Mouse (Mus musculus) kidney, embryonic 15.5 days (tissue): ENCODE data around the gene Cyp3a13. TPM values are rescaled to one million over a fixed set of nuclear protein-coding genes. Genes with fewer than 3 reads are reported as not detected.
"Not testable (repeated sequence)": the region's sequence is repeated elsewhere in the genome, so short reads cannot be mapped to it uniquely, and the experiment has no call there.

ENCODE experiments used
- ATAC-seq: fragments of 200-750 bp; cut with Nextera tagmentation; replicated peaks from 2 replicates; pipeline ENCODE4 v1.8.0; 2017; ENCODE audit warnings: moderate TSS enrichment; ENCODE audit not compliant: low FRiP score
- H3K27ac ChIP-seq: fragments of 300-500 bp; sonication (generic); 2 replicates; pipeline ENCODE4 v1.5.1; 2015; ENCODE audit warnings: mild to moderate bottlenecking, inconsistent platforms
- H3K27me3 ChIP-seq: fragments of 300-500 bp; sonication (generic); 2 replicates; pipeline ENCODE4 v1.6.1; 2015; ENCODE audit warnings: inconsistent platforms
- H3K36me3 ChIP-seq: fragments of 300-500 bp; sonication (generic); 2 replicates; pipeline ENCODE4 v1.6.1; 2015; ENCODE audit warnings: inconsistent platforms
- H3K4me1 ChIP-seq: fragments of 300-500 bp; sonication (generic); 2 replicates; pipeline ENCODE4 v1.6.1; 2015; ENCODE audit warnings: inconsistent platforms
- H3K4me2 ChIP-seq: fragments of 300-500 bp; sonication (generic); 2 replicates; pipeline ENCODE4 v1.6.1; 2015; ENCODE audit warnings: moderate library complexity, mild to moderate bottlenecking, inconsistent platforms
- H3K4me3 ChIP-seq: fragments of 300-500 bp; sonication (generic); replicated peaks from 2 replicates; pipeline ENCODE4 v1.5.1; 2015; ENCODE audit warnings: mild to moderate bottlenecking, inconsistent platforms
- H3K9ac ChIP-seq: fragments of 300-500 bp; sonication (generic); 2 replicates; pipeline ENCODE4 v1.6.1; 2015; ENCODE audit warnings: mild to moderate bottlenecking, inconsistent platforms
- H3K9me3 ChIP-seq: fragments of 300-500 bp; sonication (generic); replicated peaks from 2 replicates; pipeline ENCODE4 v1.6.1; 2016; ENCODE audit warnings: inconsistent platforms
- WGBS: fragments of 180-500 bp; shearing (Covaris S2); methylation state at CpG from one replicate; pipeline ENCODE4 v1.1.7; 2015; ENCODE audit warnings: mixed read lengths; 5-methylcytosine and 5-hydroxymethylcytosine counted together
- polyA plus RNA-seq: library from polyadenylated mRNA; unstranded; fragments of >200 nt; fragmentation: Nextera tagmentation; extraction: Ambion mirVana; gene quantifications from 2 replicates; pipeline ENCODE4 v1.2.1, GENCODE M21; 2015

The Cyp3a13 gene
- polyA plus RNA-seq, 1 experiment from 2014 or later = 0.06 TPM

DNA sequence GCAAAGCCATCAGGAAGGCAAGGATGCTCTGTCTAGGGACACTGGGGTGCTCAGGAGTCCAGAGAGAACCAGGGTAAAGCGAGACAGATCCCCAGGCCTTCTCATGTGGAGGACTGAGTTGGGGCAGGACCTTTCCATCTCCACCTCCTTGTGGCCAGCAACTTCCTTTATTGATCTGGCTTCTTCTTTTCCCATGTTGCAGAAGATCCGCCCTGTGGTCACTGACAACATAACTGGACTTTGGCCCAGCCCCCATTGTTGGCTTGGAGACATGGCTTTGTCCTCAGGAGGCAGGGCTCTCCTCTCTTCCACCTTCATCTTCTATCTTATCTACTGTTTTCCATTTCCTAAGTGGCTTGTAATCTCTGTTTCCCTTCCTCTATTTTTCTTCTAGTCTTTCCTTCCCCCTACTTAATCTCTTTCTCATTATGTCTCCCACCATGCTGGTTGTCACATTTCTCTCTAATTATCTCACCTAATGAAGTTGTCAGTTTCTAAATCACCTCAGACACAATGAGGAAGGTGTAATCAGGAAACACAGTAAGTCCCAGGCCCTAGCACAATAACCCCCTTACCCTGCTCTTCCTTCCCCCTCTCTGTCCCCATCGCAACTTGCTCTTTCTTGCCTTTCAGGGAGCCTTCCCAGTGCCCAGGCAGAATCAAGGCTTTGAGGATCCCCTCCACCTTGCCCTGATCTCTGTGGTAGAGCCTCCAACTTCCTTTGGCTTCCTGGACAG is 49.6 kb downstream of the Cyp3a13 start, which contains the start of gene Pilrb2:
Gene Pilrb2, minus strand, starts transcription at position 172 of the 737 bp plus-strand sequence.
- H3K4me1 ChIP-seq, H3K9ac ChIP-seq, H3K9me3 ChIP-seq, H3K4me2 ChIP-seq, H3K4me3 ChIP-seq, H3K27ac ChIP-seq, ATAC-seq, H3K36me3 ChIP-seq, H3K27me3 ChIP-seq: not testable (repeated sequence)
- 58% methylated on average over 3 of the region's 3 CpGs for WGBS

DNA sequence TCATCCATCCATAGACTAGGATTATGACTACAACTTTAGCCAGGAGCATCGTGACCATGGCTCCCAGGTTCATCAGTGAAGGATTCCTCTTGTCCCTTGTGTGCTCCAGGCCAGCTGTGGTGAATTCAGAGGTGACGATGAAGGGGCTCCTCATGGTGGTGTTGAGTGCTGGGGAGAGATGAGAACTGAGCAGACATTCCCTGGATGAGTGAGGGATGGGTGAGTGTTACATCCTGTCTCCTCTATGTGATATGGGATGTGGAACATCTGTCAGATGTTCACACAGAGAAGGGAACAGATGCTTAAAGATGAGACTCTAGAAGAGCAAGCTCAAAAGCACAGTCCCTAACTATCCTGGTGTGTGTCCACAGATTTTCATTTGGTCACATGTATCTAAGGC is 52.8 kb downstream of the Cyp3a13 start:
- not testable (repeated sequence) for H3K27me3 ChIP-seq, H3K4me3 ChIP-seq, H3K4me1 ChIP-seq, H3K27ac ChIP-seq, H3K4me2 ChIP-seq, ATAC-seq, H3K9ac ChIP-seq, H3K9me3 ChIP-seq, H3K36me3 ChIP-seq
- 62% methylated on average over 2 of the region's 2 CpGs for WGBS

DNA sequence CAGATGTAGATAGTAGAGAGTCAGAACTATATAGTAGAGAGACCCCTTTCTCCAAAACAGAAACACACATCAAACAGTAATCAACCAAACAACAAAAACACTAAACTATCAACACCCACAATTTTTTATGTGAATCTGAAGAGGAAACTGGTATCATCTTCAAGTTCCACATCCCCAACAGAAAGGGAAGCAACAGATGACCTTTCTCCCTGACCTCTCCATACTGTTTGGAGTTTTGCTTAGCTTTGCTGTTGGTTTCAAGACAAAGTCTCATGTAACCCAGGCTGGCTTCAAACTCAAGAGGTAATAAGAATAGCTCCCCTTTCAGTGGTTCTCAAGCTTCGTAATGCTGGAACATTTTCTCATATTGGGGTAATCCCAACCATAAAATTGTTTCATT is 57.4 kb downstream of the Cyp3a13 start:
- H3K36me3 ChIP-seq, H3K9ac ChIP-seq, H3K9me3 ChIP-seq, H3K4me3 ChIP-seq, ATAC-seq, H3K4me2 ChIP-seq, H3K4me1 ChIP-seq, H3K27ac ChIP-seq, H3K27me3 ChIP-seq: not testable (repeated sequence)
- 88% methylated on average over 1 of the region's 1 CpGs for WGBS

DNA sequence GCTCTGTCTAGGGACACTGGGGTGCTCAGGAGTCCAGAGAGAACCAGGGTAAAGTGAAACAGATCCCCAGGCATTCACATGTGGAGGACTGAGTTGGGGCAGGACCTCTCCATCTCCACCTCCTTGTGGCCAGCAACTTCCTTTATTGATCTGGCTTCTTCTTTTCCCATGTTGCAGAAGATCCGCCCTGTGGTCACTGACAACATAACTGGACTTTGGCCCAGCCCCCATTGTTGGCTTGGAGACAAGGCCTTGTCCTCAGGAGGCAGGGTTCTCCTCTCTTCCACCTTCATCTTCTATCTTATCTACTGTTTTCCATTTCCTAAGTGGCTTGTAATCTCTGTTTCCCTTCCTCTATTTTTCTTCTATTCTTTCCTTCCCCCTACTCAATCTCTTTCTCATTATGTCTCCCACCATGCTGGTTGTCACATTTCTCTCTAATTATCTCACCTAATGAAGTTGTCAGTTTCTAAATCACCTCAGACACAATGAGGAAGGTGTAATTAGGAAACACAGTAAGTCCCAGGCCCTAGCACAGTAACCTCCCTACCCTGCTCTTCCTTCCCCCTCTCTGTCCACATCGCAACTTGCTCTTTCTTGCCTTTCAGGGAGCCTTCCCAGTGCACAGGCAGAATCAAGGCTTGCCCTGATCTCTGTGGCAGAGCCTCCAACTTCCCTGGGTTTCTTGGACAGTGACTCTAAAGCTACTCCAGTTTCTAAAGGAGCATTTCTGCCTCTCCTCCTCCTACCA is 63.3 kb downstream of the Cyp3a13 start, which contains the start of gene Pilrb1:
Gene Pilrb1, minus strand, starts transcription at position 147 of the 751 bp plus-strand sequence.
- not testable (repeated sequence) for H3K27me3 ChIP-seq, H3K9me3 ChIP-seq, H3K4me1 ChIP-seq, H3K4me3 ChIP-seq, H3K4me2 ChIP-seq, H3K27ac ChIP-seq, ATAC-seq, H3K9ac ChIP-seq, H3K36me3 ChIP-seq
- 73% methylated on average over 2 of the region's 2 CpGs for WGBS

DNA sequence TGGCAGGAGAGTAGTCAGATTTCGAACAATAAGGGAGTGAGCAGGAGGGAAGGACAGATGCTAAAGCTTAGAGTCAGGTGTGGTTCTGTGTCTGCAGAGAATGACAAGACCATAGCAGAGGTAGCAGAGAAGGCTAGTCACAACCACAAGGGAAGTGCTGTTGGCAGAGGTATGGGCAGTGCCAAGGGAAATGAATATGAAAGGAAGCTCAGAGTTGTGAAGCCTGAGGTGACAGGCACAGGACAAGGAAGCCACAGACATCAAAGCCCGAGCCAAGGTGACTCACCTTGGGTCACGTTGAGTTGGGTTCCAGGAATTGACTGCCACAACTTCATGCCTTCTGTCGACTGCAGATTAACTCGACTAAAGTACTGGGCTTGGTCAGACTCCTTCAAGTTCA is 64.5 kb downstream of the Cyp3a13 start:
- not testable (repeated sequence) for H3K27me3 ChIP-seq, H3K27ac ChIP-seq, H3K4me2 ChIP-seq, H3K4me1 ChIP-seq, H3K36me3 ChIP-seq, ATAC-seq, H3K9ac ChIP-seq, H3K9me3 ChIP-seq, H3K4me3 ChIP-seq
- 70% methylated on average over 5 of the region's 5 CpGs for WGBS

DNA sequence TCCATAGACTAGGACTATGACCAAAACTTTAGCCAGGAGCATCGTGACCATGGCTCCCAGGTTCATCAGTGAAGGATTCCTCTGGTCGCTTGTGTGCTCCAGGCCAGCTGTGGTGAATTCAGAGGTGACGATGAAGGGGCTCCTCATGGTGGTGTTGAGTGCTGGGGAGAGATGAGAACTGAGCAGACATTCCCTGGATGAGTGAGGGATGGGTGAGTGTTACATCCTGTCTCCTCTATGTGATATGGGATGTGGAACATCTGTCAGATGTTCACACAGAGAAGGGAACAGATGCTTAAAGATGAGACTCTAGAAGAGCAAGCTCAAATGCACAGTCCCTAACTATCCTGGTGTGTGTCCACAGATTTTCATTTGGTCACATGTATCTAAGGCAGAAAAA is 66.5 kb downstream of the Cyp3a13 start:
- not testable (repeated sequence) for H3K9me3 ChIP-seq, H3K4me1 ChIP-seq, ATAC-seq, H3K27ac ChIP-seq, H3K4me2 ChIP-seq, H3K27me3 ChIP-seq, H3K36me3 ChIP-seq, H3K9ac ChIP-seq, H3K4me3 ChIP-seq
- 81% methylated on average over 3 of the region's 3 CpGs for WGBS

DNA sequence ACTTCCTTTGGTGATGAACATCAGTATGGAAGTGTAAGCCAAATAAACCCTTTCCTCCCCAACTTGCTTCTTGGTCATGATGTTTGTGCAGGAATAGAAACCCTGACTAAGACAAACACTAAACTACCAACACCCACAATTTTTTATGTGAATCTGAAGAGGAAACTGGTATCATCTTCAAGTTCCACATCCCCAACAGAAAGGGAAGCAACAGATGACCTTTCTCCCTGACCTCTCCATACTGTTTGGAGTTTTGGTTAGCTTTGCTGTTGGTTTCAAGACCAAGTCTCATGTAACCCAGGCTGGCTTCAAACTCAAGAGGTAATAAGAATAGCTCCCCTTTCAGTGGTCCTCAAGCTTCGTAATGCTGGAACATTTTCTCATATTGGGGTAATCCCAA is 71.1 kb downstream of the Cyp3a13 start:
- not testable (repeated sequence) for H3K4me2 ChIP-seq, H3K36me3 ChIP-seq, H3K9me3 ChIP-seq, H3K9ac ChIP-seq, H3K4me3 ChIP-seq, H3K27ac ChIP-seq, H3K27me3 ChIP-seq, ATAC-seq, H3K4me1 ChIP-seq
- 89% methylated on average over 1 of the region's 1 CpGs for WGBS

Other genes starting within 250 kb of the Cyp3a13 start
- 18.9 and 23.1 TPM in 2 replicates for gene Agfg2, start 236.9 kb downstream of the Cyp3a13 start, polyA plus RNA-seq
- 1.8 and 2.1 TPM in 2 replicates for gene Nyap1, start 180.0 kb downstream of the Cyp3a13 start, polyA plus RNA-seq
- gene Tsc22d4, start 175.9 kb downstream of the Cyp3a13 start, polyA plus RNA-seq = 111 and 126 TPM in 2 replicates
- 25.9 and 33.2 TPM in 2 replicates for gene Ppp1r35, start 142.8 kb downstream of the Cyp3a13 start, polyA plus RNA-seq
- 9.2 and 10.4 TPM in 2 replicates for gene Mepce, start 134.0 kb downstream of the Cyp3a13 start, polyA plus RNA-seq
- 26.6 and 31.8 TPM in 2 replicates for gene Zcwpw1, start 133.8 kb downstream of the Cyp3a13 start, polyA plus RNA-seq
- 1.3 and 2.4 TPM in 2 replicates for gene Pilra, start 85.3 kb downstream of the Cyp3a13 start, polyA plus RNA-seq
- gene Pilrb1, start 63.5 kb downstream of the Cyp3a13 start, polyA plus RNA-seq = 0.33 and 0.66 TPM in 2 replicates
- gene Pilrb2, start 49.8 kb downstream of the Cyp3a13 start, polyA plus RNA-seq = 0.54 and 1.1 TPM in 2 replicates
- 0.05 TPM in 1 of 2 replicates, not detected in the other for gene Gjc3, start 41.5 kb upstream of the Cyp3a13 start, polyA plus RNA-seq
- not detected in 2 replicates for gene Azgp1, start 59.9 kb upstream of the Cyp3a13 start, polyA plus RNA-seq
- not detected in 2 replicates for gene Smok3a, start 99.6 kb upstream of the Cyp3a13 start, polyA plus RNA-seq
- gene Smok3b, start 99.8 kb upstream of the Cyp3a13 start, polyA plus RNA-seq = not detected in 2 replicates
- not detected in 2 replicates for gene Smok3c, start 131.6 kb upstream of the Cyp3a13 start, polyA plus RNA-seq
- gene Zkscan1, start 163.5 kb upstream of the Cyp3a13 start, polyA plus RNA-seq = 22.9 and 23.5 TPM in 2 replicates
- 61.4 and 64.6 TPM in 2 replicates for gene Zscan21, start 195.3 kb upstream of the Cyp3a13 start, polyA plus RNA-seq
- gene Zfp113, start 234.1 kb upstream of the Cyp3a13 start, polyA plus RNA-seq = 23.2 and 26.4 TPM in 2 replicates
- 306 and 316 TPM in 2 replicates for gene Cops6, start 239.5 kb upstream of the Cyp3a13 start, polyA plus RNA-seq